Mouse (Mus musculus) kidney, adult 9 months (tissue): ENCODE measurements around the gene Prkn.
A peak's percentile ranks its signal among the peaks of the same experiment; 100 is the strongest.

Source experiments
- DNase-seq: peaks from one replicate; pipeline ENCODE4 v3.0.0; 2022

Prkn gene

DNA sequence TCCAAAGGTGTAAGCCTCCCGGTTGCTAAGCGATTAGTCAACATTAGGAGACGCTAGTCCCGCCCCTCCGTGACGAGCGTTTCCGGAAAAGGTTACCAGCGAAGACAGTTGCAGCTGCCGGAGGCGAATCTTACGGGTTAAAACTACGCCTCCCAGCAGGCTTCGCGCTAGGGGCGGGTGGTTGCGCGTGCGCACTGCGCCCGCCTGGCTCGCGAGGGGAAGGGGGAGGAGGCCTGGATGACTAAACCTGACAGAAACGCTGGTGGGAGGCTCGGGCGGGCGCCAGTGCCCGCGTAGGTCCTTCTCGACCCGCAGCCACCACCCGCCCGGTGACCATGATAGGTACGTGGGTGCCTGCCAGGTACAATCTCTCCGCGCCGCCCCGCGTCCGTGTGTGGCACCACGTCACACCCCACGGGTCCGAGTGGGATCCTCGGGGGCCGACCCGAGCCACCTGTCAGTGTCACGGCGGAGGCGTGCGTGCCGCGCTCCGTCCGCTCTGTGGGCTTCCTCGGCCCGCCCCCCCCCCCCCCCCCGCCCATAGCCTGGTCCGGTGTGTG is at the start of gene Prkn, which contains the start of gene Pacrg:
Prkn (plus strand) TSS at position 237 of the 560 bp plus-strand sequence.
Pacrg (minus strand) TSS at position 164 of the 560 bp plus-strand sequence.
- peak; percentile 99 for DNase-seq

GRCm38 (mm10) chr17:10791661-10792060 is 48.5 kb upstream of the Prkn start:
- no peak for DNase-seq

- DNase-seq, result no peak
These were observed 33.5 kb upstream of the Prkn start for GRCm38 (mm10) chr17:10806692-10807091.

- no peak for DNase-seq
These were observed 32.8 kb upstream of the Prkn start for GRCm38 (mm10) chr17:10807261-10807998.

- DNase-seq, result no peak
These were observed 31.6 kb upstream of the Prkn start for GRCm38 (mm10) chr17:10808571-10808970.

DNA sequence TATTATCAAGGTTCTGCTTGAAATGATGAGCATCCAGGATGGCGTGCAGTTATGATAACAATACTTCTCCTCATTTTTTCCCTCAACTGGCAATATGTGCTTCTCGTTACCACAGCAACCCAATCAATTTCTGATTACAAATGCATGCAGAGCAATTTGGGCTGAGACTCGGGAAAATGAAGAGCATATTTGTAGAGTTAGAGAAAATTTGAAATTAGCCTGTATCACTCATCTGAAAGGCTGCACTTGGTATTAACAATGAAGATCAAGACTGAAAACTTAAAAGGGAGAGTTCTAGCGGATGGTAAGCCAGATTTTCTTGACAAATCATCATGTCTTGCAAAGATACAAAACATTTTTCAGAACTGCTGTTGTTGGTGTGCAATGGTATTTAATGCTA is 21.2 kb upstream of the Prkn start:
- DNase-seq, result no peak

DNA sequence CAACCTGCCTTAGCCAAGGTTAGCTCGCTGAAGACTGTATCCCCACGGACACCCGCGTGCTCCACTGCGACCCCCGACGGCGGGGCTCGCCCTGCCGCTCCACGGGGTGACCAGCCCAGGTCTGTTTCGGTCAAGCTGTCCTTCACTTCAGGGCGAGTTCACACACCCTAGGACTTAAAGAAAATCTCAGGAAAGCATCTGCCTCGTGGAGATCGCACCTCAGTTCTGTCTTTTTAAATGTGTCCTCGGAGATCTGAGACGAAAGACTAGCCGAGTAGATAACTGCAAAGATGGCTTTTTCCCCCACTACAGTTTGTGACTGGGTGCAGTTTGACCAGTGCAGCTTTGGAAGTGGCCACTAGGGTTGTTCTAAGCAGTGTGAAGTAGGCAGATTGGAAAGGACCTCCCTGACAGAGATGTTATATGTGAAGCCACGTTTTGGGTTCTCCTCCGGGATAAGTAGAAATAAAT is 582 bp downstream of the Prkn start:
- peak; percentile 79 for DNase-seq

GRCm38 (mm10) chr17:10854207-10854606 is 14.0 kb downstream of the Prkn start:
- no peak for DNase-seq

- no peak for DNase-seq
These were observed 34.3 kb downstream of the Prkn start for GRCm38 (mm10) chr17:10874208-10875187.

DNA sequence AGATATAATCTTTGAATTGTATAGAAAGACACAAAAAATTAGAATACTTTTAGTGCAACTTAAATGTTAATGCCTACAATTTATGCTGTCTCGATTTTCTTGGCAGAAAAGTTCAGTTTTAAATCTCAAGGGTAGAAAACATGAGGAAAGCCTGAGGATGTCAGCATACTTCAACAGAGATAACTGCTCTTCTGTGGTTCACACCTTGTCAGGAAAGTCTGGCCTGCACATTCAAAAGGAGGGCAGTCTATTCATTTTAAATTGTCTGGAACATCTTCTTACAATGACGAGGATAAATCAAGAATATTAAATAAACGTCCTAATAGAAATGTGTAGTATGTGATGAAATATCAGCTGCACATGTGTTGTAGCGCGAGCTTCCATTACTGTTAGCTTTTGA is 38.8 kb downstream of the Prkn start:
- no peak for DNase-seq

- no peak for DNase-seq
These were observed 42.1 kb downstream of the Prkn start for GRCm38 (mm10) chr17:10882260-10882659.

GRCm38 (mm10) chr17:10887924-10888323 is 47.7 kb downstream of the Prkn start:
- DNase-seq, result no peak

DNA sequence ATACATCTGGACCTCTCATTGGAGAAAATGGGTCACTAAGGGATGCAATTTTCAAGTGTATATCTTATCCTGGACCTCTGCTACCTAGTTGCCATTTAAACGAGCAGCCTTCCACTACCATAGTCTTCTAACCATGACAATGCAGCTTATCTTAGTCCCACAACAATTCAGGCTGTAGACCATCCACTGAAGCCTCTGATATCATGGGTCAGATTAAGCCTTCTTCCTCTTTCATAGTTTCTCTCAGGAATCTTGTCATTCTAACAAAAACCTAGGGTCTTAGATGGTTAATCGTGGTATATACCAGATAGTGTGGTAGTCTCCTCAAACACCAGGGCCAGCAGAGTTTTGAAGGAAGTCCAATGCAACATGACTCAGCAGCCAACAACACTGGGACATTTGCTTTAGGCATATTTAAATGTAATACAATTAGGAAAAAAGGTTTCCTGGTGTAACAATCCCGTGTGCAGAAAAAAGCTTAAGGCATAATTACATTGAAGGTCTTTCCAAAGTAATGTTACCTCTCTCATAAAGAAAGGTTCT is 61.6 kb downstream of the Prkn start:
- no peak for DNase-seq

DNA sequence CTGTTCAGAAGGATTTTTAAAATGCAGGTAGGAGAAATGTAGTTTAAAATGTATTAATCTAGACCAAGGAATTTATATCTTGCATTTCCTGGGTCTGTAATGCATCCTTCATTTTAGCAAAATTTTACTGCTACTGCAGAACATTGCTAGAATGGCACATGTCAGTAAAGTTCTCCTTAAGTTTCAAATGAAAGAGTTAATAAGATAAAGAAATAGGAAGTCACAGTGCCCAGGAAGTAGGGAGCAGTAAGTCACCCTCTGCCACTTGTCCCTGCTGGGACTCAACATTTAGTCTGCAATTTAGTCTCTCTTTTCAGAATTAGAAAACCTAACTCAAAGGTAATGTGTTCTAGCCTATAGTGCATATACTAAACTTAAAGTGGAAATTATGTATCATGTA is 96.5 kb downstream of the Prkn start:
- no peak for DNase-seq

DNA sequence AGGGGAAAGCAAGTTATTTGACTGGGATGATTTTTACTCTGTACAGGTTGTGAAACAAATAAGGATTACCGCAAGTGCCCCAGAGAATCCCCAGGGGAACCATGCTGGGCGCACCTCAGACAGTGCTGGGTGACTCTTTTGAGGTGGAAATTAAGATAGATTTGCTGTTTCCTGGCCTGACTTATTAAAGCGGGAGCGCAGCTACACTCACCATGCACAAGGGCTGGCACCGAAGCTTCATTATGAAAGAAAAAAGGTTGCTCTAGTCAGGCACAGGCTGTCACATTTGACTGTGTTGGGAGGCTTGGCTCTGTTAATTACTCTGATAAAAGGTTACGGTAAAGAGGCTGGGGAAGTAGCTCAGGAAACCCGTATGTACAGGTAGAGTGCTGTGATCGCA is 97.7 kb downstream of the Prkn start:
- no peak for DNase-seq

- no peak for DNase-seq
These were observed 98.6 kb downstream of the Prkn start for GRCm38 (mm10) chr17:10938755-10939154.

- no peak for DNase-seq
These were observed 106.4 kb downstream of the Prkn start for GRCm38 (mm10) chr17:10946552-10946951.

DNA sequence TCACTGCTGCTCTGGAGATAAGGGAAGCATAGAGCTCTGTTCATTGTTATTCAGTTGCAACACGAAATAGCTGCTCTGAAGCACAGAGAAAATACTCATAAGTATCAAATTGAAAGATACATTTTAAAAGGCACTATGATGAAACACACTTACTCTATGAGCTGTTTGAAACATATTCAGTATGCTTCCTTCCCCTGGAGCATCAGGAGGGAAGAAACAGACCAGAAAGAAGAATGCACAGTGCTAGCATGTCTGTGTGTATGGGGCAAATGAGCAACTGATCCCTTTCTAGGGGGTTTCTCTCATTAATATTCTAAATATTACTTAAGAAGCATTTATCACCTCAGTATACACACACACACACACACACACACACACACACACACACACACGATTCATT is 107.4 kb downstream of the Prkn start:
- DNase-seq, result no peak

DNA sequence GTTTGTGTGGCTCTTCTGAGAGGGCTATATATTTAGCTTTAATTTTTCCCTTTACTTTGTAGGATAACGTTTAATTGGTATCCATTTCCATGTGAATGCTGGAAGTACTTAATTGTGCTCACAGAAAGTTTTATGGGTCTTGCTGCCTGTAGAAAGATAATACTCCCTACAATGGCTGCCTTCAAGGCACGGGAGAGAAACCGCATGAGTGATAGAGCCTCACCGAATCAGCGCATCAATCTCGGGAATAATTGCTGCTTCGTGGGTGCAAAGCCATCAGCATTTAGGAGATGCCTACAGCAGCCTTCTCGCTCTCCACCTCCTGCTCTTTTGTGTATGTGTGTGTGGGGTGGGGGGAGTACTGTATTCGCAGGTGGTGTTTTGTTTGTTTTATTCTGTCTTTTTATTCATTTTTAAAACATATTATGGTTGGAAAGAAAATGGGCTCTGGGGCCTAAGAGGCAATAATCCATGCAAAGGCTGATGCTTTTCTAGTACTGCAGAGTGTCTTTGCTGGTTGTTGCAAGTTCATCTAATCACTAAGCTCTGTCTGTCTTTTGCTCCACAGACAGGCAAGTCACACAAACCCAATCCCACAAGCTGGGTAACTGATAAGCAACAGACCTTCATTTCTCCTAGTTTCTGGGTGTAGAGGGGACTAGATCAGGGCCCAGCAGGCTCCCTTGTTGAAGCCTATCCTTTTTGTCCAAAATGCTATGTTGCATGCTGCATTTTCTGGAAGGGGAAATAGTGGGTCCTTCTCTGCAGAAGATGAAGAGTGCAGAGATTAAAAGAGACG is 119.1 kb downstream of the Prkn start:
- no peak for DNase-seq

DNA sequence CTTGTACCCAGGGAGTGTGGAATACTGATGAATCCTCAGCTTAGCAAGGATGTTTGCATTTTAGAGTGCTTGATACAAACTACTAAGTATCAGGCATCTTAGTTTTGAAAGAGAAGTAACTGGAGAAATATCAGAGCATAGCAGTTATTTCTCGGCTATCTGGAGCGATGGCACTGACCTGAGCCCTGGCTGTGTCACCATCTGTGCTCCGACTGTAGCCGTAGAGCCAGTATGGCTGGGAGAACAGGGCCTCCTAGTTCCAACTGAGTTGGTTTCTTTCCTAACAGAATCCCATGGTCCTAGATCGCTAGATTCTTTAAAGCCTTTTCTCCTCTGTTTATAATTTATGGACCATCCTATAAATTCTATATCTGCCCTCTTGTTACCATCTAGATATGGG is 122.0 kb downstream of the Prkn start:
- no peak for DNase-seq

GRCm38 (mm10) chr17:10982136-10982535 is 142.0 kb downstream of the Prkn start:
- DNase-seq, result no peak

DNA sequence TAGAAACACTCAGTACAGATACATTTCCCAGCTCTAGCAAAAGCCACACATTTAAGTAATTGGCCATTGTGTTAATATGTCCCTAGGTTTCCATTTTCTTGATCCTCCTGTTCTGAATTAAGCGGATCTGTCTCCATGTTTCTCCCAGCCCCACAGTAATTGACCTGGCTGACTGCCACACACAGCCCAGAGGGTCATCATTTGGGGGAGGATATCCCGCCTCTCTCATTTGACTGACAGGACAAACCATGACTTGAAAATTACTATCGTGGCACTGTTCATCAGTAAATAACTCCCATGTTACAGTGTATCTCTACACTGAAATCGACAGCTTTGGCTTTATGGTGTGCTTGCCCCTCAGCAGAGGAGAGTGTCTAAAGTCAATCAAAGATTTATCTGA is 146.9 kb downstream of the Prkn start:
- DNase-seq, result no peak
